Mouse (Mus musculus) forebrain, postnatal 0 days (tissue): ENCODE results near the gene Olfr635. TPM values are rescaled to one million over a fixed set of nuclear protein-coding genes. Genes with fewer than 3 reads are reported as not detected.
A peak's percentile ranks its signal among the peaks of the same experiment; 100 is the strongest.
"Not testable (repeated sequence)": the region's sequence is repeated elsewhere in the genome, so short reads cannot be mapped to it uniquely, and the experiment has no call there.

Experiments used
- ATAC-seq: fragments of 200-750 bp; cut with Nextera tagmentation; 2 replicates; pipeline ENCODE4 v1.8.0; 2017; ENCODE audit warnings: mild to moderate bottlenecking, moderate library complexity
- DNase-seq: peaks from one replicate; pipeline ENCODE4 v3.0.0-alpha.2; 2015
- H3K27ac ChIP-seq: fragments of 300-500 bp; sonication (generic); 2 replicates; pipeline ENCODE4 v1.5.1; 2014; ENCODE audit warnings: low read depth, mild to moderate bottlenecking, antibody characterized with exemption, low read length, moderate library complexity, mixed read lengths
- H3K27me3 ChIP-seq: fragments of 300-500 bp; sonication (generic); 2 replicates; pipeline ENCODE4 v1.6.1; 2014; ENCODE audit warnings: mild to moderate bottlenecking, low read length, mixed read lengths; ENCODE audit not compliant: insufficient read depth
- H3K36me3 ChIP-seq: fragments of 300-500 bp; sonication (generic); 2 replicates; pipeline ENCODE4 v1.6.1; 2014; ENCODE audit warnings: mild to moderate bottlenecking, moderate library complexity; ENCODE audit not compliant: insufficient read depth
- H3K4me1 ChIP-seq: fragments of 300-500 bp; sonication (generic); 2 replicates; pipeline ENCODE4 v1.6.1; 2014; ENCODE audit warnings: antibody characterized with exemption; ENCODE audit not compliant: insufficient read depth
- H3K4me2 ChIP-seq: fragments of 300-500 bp; sonication (generic); 2 replicates; pipeline ENCODE4 v1.6.1; 2014; ENCODE audit warnings: low read depth, mild to moderate bottlenecking, moderate library complexity
- H3K4me3 ChIP-seq: fragments of 300-500 bp; sonication (generic); 2 replicates; pipeline ENCODE4 v1.5.1; 2014; ENCODE audit warnings: low read depth, low read length, mixed read lengths
- H3K9ac ChIP-seq: fragments of 300-500 bp; sonication (generic); 2 replicates; pipeline ENCODE4 v1.6.1; 2014; ENCODE audit warnings: mild to moderate bottlenecking
- H3K9me3 ChIP-seq: fragments of 300-500 bp; sonication (generic); 2 replicates; pipeline ENCODE4 v1.6.1; 2016; ENCODE audit warnings: low read length
- CTCF ChIP-seq: sonication (generic); IDR thresholded peaks from 2 replicates; pipeline ENCODE4 v1.5.1; 2016; ENCODE audit warnings: antibody characterized with exemption, control low read depth, low read depth
- WGBS: fragments of 180-500 bp; shearing (Covaris S2); extraction: QIAGEN DNeasy Blood & Tissue Kit; methylation state at CpG from one replicate; pipeline ENCODE4 v1.1.7; 2014; 5-methylcytosine and 5-hydroxymethylcytosine counted together
- polyA plus RNA-seq: library from polyadenylated mRNA; unstranded; fragments of >200 nt; fragmentation: Nextera tagmentation; extraction: Ambion mirVana; gene quantifications from 2 replicates; pipeline ENCODE4 v1.2.1, GENCODE M21; 2015
- total RNA-seq: library from RNA; depleted of rRNA; stranded (reverse); fragments of >200 nt; gene quantifications from 2 replicates; pipeline ENCODE4 v1.2.3, GENCODE M21; 2014; rRNA removed

The Olfr635 gene
- total RNA-seq: not detected in 2 replicates
- not detected in 2 replicates for polyA plus RNA-seq

DNA sequence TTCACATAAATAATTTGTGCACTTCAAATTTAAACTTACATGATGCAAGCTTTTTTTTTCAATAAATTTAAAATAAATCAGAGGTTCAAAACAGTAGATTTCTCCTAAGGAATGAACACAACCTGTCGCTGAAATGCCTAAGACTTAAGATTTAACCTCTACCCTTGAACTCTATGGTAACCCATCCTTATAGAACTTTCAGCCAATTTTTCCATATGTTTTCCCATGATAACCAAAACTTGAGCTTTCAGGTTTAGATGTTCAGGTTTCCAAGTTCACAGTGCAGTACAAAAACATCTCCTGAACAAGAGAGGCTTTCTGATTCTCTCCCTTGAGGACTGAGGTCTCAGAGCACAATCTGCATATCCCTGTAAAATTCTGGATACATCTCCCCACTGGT is at the start of gene Olfr635:
Gene Olfr635, plus strand, starts transcription at position 301 of the 400 bp plus-strand sequence.
- Histone ChIP-seq H3K4me3 (no peak within 1 kb of the TSS), H3K4me2 (no peak within 1 kb of the TSS), H3K4me1 (no peaks in the 10 kb centered on the region), H3K27ac (no peak within 1 kb of the TSS), H3K27me3 (no peaks in the 10 kb centered on the region), H3K36me3 (no peaks in the 10 kb centered on the region), H3K9ac (no peak within 1 kb of the TSS), H3K9me3 (no peaks in the 10 kb centered on the region)
- WGBS: 78% methylated on average over 1 of the region's 1 CpGs
- ATAC-seq (no peak), DNase-seq (no peak)
- TF ChIP-seq CTCF: no peak

- no peaks in the 10 kb centered on the region for H3K9me3 ChIP-seq
- H3K4me1 ChIP-seq: no peaks in the 10 kb centered on the region
- no peak for ATAC-seq
- DNase-seq: no peak
- H3K9ac ChIP-seq: no peak within 1 kb of the TSS
- no peak within 1 kb of the TSS for H3K4me3 ChIP-seq
- H3K4me2 ChIP-seq: no peak within 1 kb of the TSS
- TF ChIP-seq CTCF: no peak
- no peak within 1 kb of the TSS for H3K27ac ChIP-seq
- H3K36me3 ChIP-seq: no peaks in the 10 kb centered on the region
- H3K27me3 ChIP-seq: no peaks in the 10 kb centered on the region
Measured at GRCm38 (mm10) chr7:103928525-103928924, 42.4 kb upstream of the Olfr635 start, which contains the start of gene Olfr631. Gene Olfr631, plus strand, starts transcription at chr7:103928825.

GRCm38 (mm10) chr7:103934264-103934663 is 36.7 kb upstream of the Olfr635 start, which contains the start of gene Olfr632:
Gene Olfr632, plus strand, starts transcription at chr7:103934347.
- Histone ChIP-seq H3K9me3 (no peaks in the 10 kb centered on the region), H3K4me1 (no peaks in the 10 kb centered on the region), H3K9ac (no peak within 1 kb of the TSS), H3K36me3 (no peaks in the 10 kb centered on the region), H3K27ac (no peak within 1 kb of the TSS), H3K4me3 (no peak within 1 kb of the TSS), H3K4me2 (no peak within 1 kb of the TSS), H3K27me3 (no peaks in the 10 kb centered on the region)
- DNase-seq (no peak), ATAC-seq (no peak)
- no peak for TF ChIP-seq CTCF
- 72% methylated on average over 2 of the region's 2 CpGs for WGBS

DNA sequence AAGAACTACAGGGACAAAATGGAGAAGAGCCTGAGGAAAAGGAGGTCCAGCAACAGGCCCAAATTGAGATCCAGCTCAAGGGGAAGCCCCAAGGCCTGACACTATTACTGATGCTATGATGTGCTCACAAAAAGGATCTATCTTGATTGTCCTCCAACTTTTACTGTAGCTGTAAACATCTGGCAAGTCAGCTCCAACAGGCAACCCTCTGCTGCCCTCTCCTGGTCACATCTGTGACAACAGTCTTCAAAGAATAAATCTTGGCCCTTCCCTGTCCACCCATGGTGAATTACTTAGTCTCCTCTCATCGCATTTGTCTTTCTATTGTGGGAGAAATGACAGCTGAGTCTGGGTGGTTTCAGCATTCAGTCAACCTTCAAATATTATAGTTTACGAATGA is 28.2 kb upstream of the Olfr635 start:
- no peaks in the 10 kb centered on the region for H3K4me1 ChIP-seq
- peak; percentile 35 for DNase-seq

DNA sequence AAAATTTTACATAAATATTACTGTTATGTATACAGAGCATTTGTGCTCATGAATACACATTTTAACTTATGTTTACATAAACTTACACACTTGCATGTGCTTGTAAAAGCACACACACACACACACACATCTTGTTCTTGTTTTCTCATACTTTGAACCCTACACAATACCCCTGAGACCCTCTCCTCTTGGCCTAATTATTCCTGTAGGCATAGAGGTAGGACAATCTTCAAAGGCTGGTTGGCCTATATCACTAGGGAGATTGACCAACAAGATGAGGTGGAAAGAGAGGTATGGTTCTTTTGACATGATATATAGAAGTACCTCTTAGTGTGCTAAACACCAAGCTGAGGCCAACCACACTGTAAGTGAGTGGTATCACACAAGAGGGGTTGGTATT is 26.8 kb upstream of the Olfr635 start, which contains the start of gene Olfr633:
Gene Olfr633, plus strand, starts transcription at position 301 of the 400 bp plus-strand sequence.
- no peaks in the 10 kb centered on the region for H3K27me3 ChIP-seq
- H3K9me3 ChIP-seq: no peaks in the 10 kb centered on the region
- H3K36me3 ChIP-seq: no peaks in the 10 kb centered on the region
- no peak for DNase-seq
- no peak within 1 kb of the TSS for H3K4me2 ChIP-seq
- H3K4me3 ChIP-seq: no peak within 1 kb of the TSS
- no peaks in the 10 kb centered on the region for H3K4me1 ChIP-seq
- no peak within 1 kb of the TSS for H3K9ac ChIP-seq
- no peak for TF ChIP-seq CTCF
- H3K27ac ChIP-seq: no peak within 1 kb of the TSS
- ATAC-seq: no peak

More for the DNA sequence above, 28.2 kb upstream of the Olfr635 start:
- H3K27me3 ChIP-seq: no peaks in the 10 kb centered on the region
- no peak overlapping the region for H3K27ac ChIP-seq
- H3K36me3 ChIP-seq: no peaks in the 10 kb centered on the region
- no peak overlapping the region for H3K4me2 ChIP-seq
- no peak for ATAC-seq
- TF ChIP-seq CTCF: peak; percentile 68
- no peak overlapping the region for H3K9ac ChIP-seq
- 23% methylated on average over 2 of the region's 2 CpGs for WGBS
- H3K4me3 ChIP-seq: no peak overlapping the region
- H3K9me3 ChIP-seq: no peaks in the 10 kb centered on the region

GRCm38 (mm10) chr7:103966873-103967272 is 4.1 kb upstream of the Olfr635 start:
- H3K9me3 ChIP-seq, H3K27me3 ChIP-seq, ATAC-seq, H3K27ac ChIP-seq, DNase-seq, H3K9ac ChIP-seq, H3K36me3 ChIP-seq, H3K4me2 ChIP-seq, H3K4me3 ChIP-seq, H3K4me1 ChIP-seq: not testable (repeated sequence)
- 97% methylated on average over 22 of the region's 22 CpGs for WGBS

DNA sequence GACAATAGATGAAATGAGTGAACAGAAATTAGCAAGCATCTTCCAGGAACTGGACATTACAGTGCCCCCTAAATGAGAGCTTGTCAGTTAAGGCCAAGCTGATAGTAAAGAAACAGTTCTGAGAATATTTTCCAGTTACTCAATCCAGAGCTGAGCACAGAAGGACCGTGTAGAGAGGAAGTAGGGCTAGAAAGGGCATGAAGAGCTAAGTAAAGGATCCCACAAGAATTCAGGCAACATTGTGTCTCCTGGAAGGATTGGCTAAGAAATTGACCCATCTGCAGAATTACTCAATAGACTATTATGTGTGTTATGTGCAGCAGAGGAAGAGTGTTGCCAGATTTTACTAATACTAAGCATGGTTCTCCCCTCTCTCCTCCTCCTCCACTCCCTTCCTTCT is 830 bp downstream of the Olfr635 start:
- 65% methylated on average over 1 of the region's 1 CpGs for WGBS

GRCm38 (mm10) chr7:103998446-103998845 is 27.5 kb downstream of the Olfr635 start, which contains the start of gene Olfr638:
Gene Olfr638, plus strand, starts transcription at chr7:103998746.
- DNase-seq: no peak
- H3K27ac ChIP-seq: no peak within 1 kb of the TSS
- no peak for TF ChIP-seq CTCF
- H3K9me3 ChIP-seq: no peaks in the 10 kb centered on the region
- H3K36me3 ChIP-seq: no peaks in the 10 kb centered on the region
- H3K4me1 ChIP-seq: no peaks in the 10 kb centered on the region
- no peak within 1 kb of the TSS for H3K4me2 ChIP-seq
- H3K4me3 ChIP-seq: no peak within 1 kb of the TSS
- H3K9ac ChIP-seq: no peak within 1 kb of the TSS
- no peaks in the 10 kb centered on the region for H3K27me3 ChIP-seq
- no peak for ATAC-seq

More for the DNA sequence above, 830 bp downstream of the Olfr635 start:
- no peaks in the 10 kb centered on the region for H3K36me3 ChIP-seq
- no peaks in the 10 kb centered on the region for H3K9me3 ChIP-seq
- ATAC-seq: no peak
- no peak for TF ChIP-seq CTCF
- H3K4me2 ChIP-seq: no peak overlapping the region
- no peak overlapping the region for H3K4me3 ChIP-seq
- H3K4me1 ChIP-seq: no peaks in the 10 kb centered on the region
- no peak overlapping the region for H3K27ac ChIP-seq
- no peak for DNase-seq
- no peak overlapping the region for H3K9ac ChIP-seq
- H3K27me3 ChIP-seq: no peaks in the 10 kb centered on the region
